Mouse (Mus musculus) adrenal gland, adult 2 months (tissue): Measurements from ENCODE around the gene Idh1. TPM values are rescaled to one million over a fixed set of nuclear protein-coding genes. Genes with fewer than 3 reads are reported as not detected.

Experiments used
- DNase-seq: peaks from one replicate; pipeline ENCODE4 v3.0.0; 2021
- polyA plus RNA-seq: library from polyadenylated mRNA; depleted of rRNA; stranded (reverse); fragments of >200 nt; gene quantifications from 2 replicates; pipeline ENCODE4 v1.2.3, GENCODE M21; 2012; rRNA removed
- total RNA-seq, 2 experiments: library from RNA; stranded (reverse); gene quantifications; 2 replicates each; pipeline ENCODE4 v1.2.3; 2021

Idh1 gene
- total and polyA plus RNA-seq, 3 experiments, result 59.9 to 693 (median 567) TPM

GRCm38 (mm10) chr1:65113536-65114172 lies 72.6 kb downstream of the Idh1 start:
- peak; percentile 44 for DNase-seq

DNA sequence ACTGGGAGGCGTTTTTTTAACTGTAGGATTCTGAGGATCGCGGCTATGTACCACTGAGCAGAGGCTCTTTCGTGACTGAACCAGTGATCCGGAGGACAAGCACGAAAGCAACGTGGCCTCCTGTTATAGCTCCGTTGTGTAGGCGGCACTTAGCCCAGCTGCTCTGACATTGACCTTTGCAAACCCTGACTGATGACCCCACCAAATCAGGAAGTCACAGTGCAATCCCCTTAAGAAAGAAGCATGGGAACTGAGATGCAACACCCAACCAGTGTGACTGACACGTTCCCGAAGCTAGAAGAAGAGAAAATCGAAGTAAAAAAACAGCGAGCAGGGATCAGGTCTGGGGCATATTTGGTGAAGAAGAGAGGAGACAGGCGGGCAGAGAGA lies 73.5 kb downstream of the Idh1 start:
- peak; percentile 51 for DNase-seq

DNA sequence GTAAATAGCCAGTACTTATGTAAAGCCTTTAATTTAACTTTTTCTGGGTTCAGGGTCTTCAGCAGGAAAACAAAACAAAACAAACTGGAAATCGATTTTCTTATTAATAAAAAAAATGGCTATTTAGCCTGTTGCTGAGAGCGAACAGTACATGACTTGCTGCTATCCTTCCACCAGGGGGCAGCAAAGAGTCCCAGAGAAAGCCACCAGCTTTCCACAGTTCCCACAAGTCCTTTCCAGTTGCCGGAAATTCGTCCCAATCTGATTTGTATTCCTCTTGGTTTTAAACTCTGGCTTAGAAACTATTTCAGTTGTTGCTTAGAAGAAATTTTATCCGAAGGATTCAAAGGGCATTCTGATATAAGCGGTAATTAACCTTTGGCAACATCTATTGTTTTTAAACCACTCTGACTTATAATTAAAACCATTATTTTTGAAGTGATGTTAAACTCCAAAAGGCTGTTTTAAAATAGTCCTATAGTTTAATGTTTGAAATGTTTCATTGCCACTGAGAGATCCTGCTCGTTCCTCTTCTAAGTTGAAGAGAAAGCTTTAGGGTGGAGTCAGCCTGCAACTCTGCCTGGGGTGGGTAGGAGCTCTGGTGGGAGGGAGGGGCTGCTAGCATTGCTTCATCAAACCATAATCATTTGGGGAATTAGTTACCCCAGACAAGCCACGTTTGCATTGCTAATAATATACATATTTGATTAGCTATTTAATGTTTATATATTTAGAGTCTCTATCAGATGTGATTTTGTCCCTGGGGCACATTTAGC lies 74.1 kb downstream of the Idh1 start:
- peak; percentile 76 for DNase-seq

DNA sequence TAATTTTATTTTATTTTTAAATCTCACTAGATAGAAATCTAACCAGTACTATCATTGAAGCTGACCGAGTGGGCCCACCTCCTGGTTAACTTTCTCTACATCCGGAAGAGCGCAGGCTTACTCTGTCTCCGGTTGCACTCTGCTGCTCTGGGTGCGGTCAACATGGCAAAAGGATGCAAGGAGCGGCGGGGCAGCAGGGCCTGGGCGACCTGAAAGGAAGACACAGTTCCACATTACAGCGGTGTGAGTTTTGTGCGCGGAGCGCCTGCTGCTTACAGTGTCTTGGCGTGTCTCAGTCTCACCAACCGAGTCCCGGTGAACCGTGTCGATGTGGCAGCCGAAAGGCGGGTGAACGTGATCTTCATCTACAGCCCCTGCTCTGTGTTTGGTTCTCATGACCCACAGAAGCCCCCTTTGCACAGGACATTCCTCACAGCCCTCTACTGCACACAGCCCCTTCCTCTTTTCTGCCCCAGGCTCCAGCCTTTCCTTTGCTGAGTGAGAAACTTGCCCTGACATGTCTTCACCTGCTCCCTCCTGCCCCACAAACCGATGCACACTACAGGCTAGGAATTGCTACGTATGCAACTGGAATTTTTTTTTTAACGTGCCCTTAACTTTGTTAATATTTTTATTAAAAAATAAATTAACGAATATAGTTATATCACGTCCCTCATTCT lies 76.4 kb downstream of the Idh1 start:
- DNase-seq, result no peak

DNA sequence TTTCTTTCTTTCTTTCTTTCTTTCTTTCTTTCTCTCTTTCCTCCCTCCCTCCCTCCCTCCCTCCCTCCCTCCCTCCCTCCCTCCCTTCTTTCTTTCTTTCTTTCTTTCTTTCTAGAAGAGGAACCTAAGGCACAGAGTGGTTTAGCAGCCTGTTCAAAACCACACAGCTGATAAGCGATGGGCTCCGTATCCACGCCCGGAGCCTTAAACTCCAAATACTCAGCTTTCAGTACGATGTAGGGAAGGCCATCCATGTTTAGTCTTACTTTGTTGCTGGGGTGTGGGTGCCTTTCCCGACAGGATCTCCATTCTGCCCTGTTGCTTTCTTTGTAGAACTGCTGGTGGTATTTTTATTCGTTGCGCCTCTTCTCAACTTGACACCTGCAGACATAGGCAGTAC lies 77.1 kb downstream of the Idh1 start:
- DNase-seq, result no peak

Other genes starting within 250 kb of the Idh1 start
- gene Plekhm3, start 229.7 kb downstream of the Idh1 start, total RNA-seq, result 10 to 100 TPM; 12.7 to 21.4 TPM
- 3.8 and 3.9 TPM in 2 replicates for gene Plekhm3, start 229.7 kb downstream of the Idh1 start, polyA plus RNA-seq
- gene Akr1cl, start 153.7 kb downstream of the Idh1 start, total RNA-seq, result 100 to 1,000 TPM; 844 to 986 TPM
- 169 and 242 TPM in 2 replicates for gene Akr1cl, start 153.7 kb downstream of the Idh1 start, polyA plus RNA-seq
- not detected for gene Cryge, start 135.4 kb downstream of the Idh1 start, total RNA-seq
- 0.65 TPM in 1 of 2 replicates, not detected in the other for gene Cryge, start 135.4 kb downstream of the Idh1 start, polyA plus RNA-seq
- not detected for gene Crygd, start 123.0 kb downstream of the Idh1 start, total RNA-seq
- gene Crygd, start 123.0 kb downstream of the Idh1 start, polyA plus RNA-seq, result 1.3 TPM in 1 of 2 replicates, not detected in the other
- not detected for gene Crygc, start 112.8 kb downstream of the Idh1 start, total RNA-seq
- gene Crygc, start 112.8 kb downstream of the Idh1 start, polyA plus RNA-seq, result not detected in 2 replicates
- not detected for gene Crygb, start 104.2 kb downstream of the Idh1 start, total RNA-seq
- not detected in 2 replicates for gene Crygb, start 104.2 kb downstream of the Idh1 start, polyA plus RNA-seq
- not detected for gene Cryga, start 83.1 kb downstream of the Idh1 start, total RNA-seq
- not detected in 2 replicates for gene Cryga, start 83.1 kb downstream of the Idh1 start, polyA plus RNA-seq
- gene Gm28845, start 66.9 kb downstream of the Idh1 start, total RNA-seq, result not detected
- gene Gm28845, start 66.9 kb downstream of the Idh1 start, polyA plus RNA-seq, result not detected in 2 replicates
- not detected for gene D630023F18Rik, start 63.3 kb downstream of the Idh1 start, total RNA-seq
- not detected in 2 replicates for gene D630023F18Rik, start 63.3 kb downstream of the Idh1 start, polyA plus RNA-seq
- gene Pikfyve, start 183 bp upstream of the Idh1 start, total RNA-seq, result 10 to 100 TPM; 29.1 to 38.3 TPM
- 5.7 and 8.0 TPM in 2 replicates for gene Pikfyve, start 183 bp upstream of the Idh1 start, polyA plus RNA-seq
- gene Pth2r, start 95.6 kb upstream of the Idh1 start, total RNA-seq, result not detected
- gene Pth2r, start 95.6 kb upstream of the Idh1 start, polyA plus RNA-seq, result not detected in 2 replicates